Mouse (Mus musculus): ENCODE data around the gene Larp4. TPM values are rescaled to one million over a fixed set of nuclear protein-coding genes. Genes with fewer than 3 reads are reported as not detected.

The Larp4 gene
- total RNA-seq, 1 experiment, result 283 TPM

GRCm38 (mm10) chr15:99993100-99993499 lies 23.2 kb downstream of the Larp4 start:
- Histone ChIP-seq H3K4me3 (ENCODE audit: insufficient read depth in 1 of 2, low read depth in 1 of 2, low read length in 2 of 2, poor library complexity in 1 of 2, severe bottlenecking in 1 of 2) (no peak overlapping the region), H3K36me3 (ENCODE audit: control insufficient read depth, insufficient read depth, low read length, poor library complexity, severe bottlenecking) (peaks cover 12% of the 10 kb centered on the region), H3K4me1 (ENCODE audit: control insufficient read depth in 2 of 2, insufficient read depth in 2 of 2, low read length in 2 of 2, poor library complexity in 1 of 2) (no peaks in the 10 kb centered on the region), H3K27ac (ENCODE audit: insufficient read depth, low read depth, low read length, poor library complexity, severe bottlenecking) (no peak overlapping the region), H3K9me3 (ENCODE audit: control insufficient read depth, insufficient read depth, low read depth, low read length) (no peaks in the 10 kb centered on the region), H3K9ac (ENCODE audit: insufficient read depth, low read depth, low read length, poor library complexity, severe bottlenecking) (no peak overlapping the region)
- no peak for DNase-seq (ENCODE audit: low read depth, low spot score)
- TF ChIP-seq HCFC1 (IDR thresholded peaks at IDR 0.05; ENCODE audit: borderline replicate concordance, insufficient read depth, low read length) (no peak), ZNF384 (IDR thresholded peaks at IDR 0.05; ENCODE audit: low read depth, low read length) (no peak), CHD2 (IDR thresholded peaks at IDR 0.05; ENCODE audit: low read depth, low read length) (no peak), ZC3H11A (IDR thresholded peaks at IDR 0.05; ENCODE audit: borderline replicate concordance, low read depth, low read length) (no peak), MAFK (IDR thresholded peaks at IDR 0.05; ENCODE audit: insufficient read depth, low read depth, low read length) (no peak)
- in situ Hi-C loops (cut with MboI; ENCODE audit: low sequenced_read_pairs in 2 of 2, unreplicated experiment in 2 of 2), result no loop called here

- Histone ChIP-seq H3K9me3 (ENCODE audit: control insufficient read depth, insufficient read depth, low read depth, low read length) (no peaks in the 10 kb centered on the region), H3K4me1 (ENCODE audit: control insufficient read depth in 2 of 2, insufficient read depth in 2 of 2, low read length in 2 of 2, poor library complexity in 1 of 2) (no peaks in the 10 kb centered on the region), H3K9ac (ENCODE audit: insufficient read depth, low read depth, low read length, poor library complexity, severe bottlenecking) (no peak overlapping the region), H3K27ac (ENCODE audit: insufficient read depth, low read depth, low read length, poor library complexity, severe bottlenecking) (no peak overlapping the region), H3K36me3 (ENCODE audit: control insufficient read depth, insufficient read depth, low read length, poor library complexity, severe bottlenecking) (peaks cover 14% of the 10 kb centered on the region), H3K4me3 (ENCODE audit: insufficient read depth in 1 of 2, low read depth in 1 of 2, low read length in 2 of 2, poor library complexity in 1 of 2, severe bottlenecking in 1 of 2) (no peak overlapping the region)
- DNase-seq (ENCODE audit: low read depth, low spot score), result no peak
- peak; percentile 69; the same call in 1 of the 2 replicates for TF ChIP-seq ZNF384 (IDR thresholded peaks at IDR 0.05; ENCODE audit: low read depth, low read length)
- no peak for TF ChIP-seq CHD2 (IDR thresholded peaks at IDR 0.05; ENCODE audit: low read depth, low read length)
- in situ Hi-C loops (cut with MboI; ENCODE audit: low sequenced_read_pairs in 2 of 2, unreplicated experiment in 2 of 2), result no loop called here
These were observed 27.4 kb downstream of the Larp4 start for GRCm38 (mm10) chr15:99997114-99997804.

- TF ChIP-seq ZC3H11A (IDR thresholded peaks at IDR 0.05; ENCODE audit: borderline replicate concordance, low read depth, low read length) (no peak), HCFC1 (IDR thresholded peaks at IDR 0.05; ENCODE audit: borderline replicate concordance, insufficient read depth, low read length) (no peak), ZNF384 (IDR thresholded peaks at IDR 0.05; ENCODE audit: low read depth, low read length) (no peak), MAFK (IDR thresholded peaks at IDR 0.05; ENCODE audit: insufficient read depth, low read depth, low read length) (no peak), CHD2 (IDR thresholded peaks at IDR 0.05; ENCODE audit: low read depth, low read length) (no peak)
- no peak for DNase-seq (ENCODE audit: low read depth, low spot score)
- in situ Hi-C loops (cut with MboI; ENCODE audit: low sequenced_read_pairs in 2 of 2, unreplicated experiment in 2 of 2), result no loop called here
These were observed 29.5 kb downstream of the Larp4 start for GRCm38 (mm10) chr15:99999390-99999789.

GRCm38 (mm10) chr15:100004677-100005273 lies 34.9 kb downstream of the Larp4 start:
- H3K4me1 ChIP-seq (ENCODE audit: control insufficient read depth in 2 of 2, insufficient read depth in 2 of 2, low read length in 2 of 2, poor library complexity in 1 of 2), result no peaks in the 10 kb centered on the region
- no peak overlapping the region for H3K27ac ChIP-seq (ENCODE audit: insufficient read depth, low read depth, low read length, poor library complexity, severe bottlenecking)
- peaks cover 40% of the 10 kb centered on the region for H3K36me3 ChIP-seq (ENCODE audit: control insufficient read depth, insufficient read depth, low read length, poor library complexity, severe bottlenecking)
- H3K9me3 ChIP-seq (ENCODE audit: control insufficient read depth, insufficient read depth, low read depth, low read length), result no peaks in the 10 kb centered on the region
- TF ChIP-seq CHD2 (IDR thresholded peaks at IDR 0.05; ENCODE audit: low read depth, low read length) (no peak), HCFC1 (IDR thresholded peaks at IDR 0.05; ENCODE audit: borderline replicate concordance, insufficient read depth, low read length) (no peak), MAFK (IDR thresholded peaks at IDR 0.05; ENCODE audit: insufficient read depth, low read depth, low read length) (no peak), ZC3H11A (IDR thresholded peaks at IDR 0.05; ENCODE audit: borderline replicate concordance, low read depth, low read length) (no peak), ZNF384 (IDR thresholded peaks at IDR 0.05; ENCODE audit: low read depth, low read length) (no peak)
- DNase-seq (ENCODE audit: low read depth, low spot score), result no peak
- no peak overlapping the region for H3K4me3 ChIP-seq (ENCODE audit: insufficient read depth in 1 of 2, low read depth in 1 of 2, low read length in 2 of 2, poor library complexity in 1 of 2, severe bottlenecking in 1 of 2)
- in situ Hi-C loops (cut with MboI; ENCODE audit: low sequenced_read_pairs in 2 of 2, unreplicated experiment in 2 of 2), result no loop called here
- H3K9ac ChIP-seq (ENCODE audit: insufficient read depth, low read depth, low read length, poor library complexity, severe bottlenecking), result no peak overlapping the region

More at GRCm38 (mm10) chr15:99999390-99999789, 29.5 kb downstream of the Larp4 start:
- peaks cover 27% of the 10 kb centered on the region for H3K36me3 ChIP-seq (ENCODE audit: control insufficient read depth, insufficient read depth, low read length, poor library complexity, severe bottlenecking)
- H3K9ac ChIP-seq (ENCODE audit: insufficient read depth, low read depth, low read length, poor library complexity, severe bottlenecking), result no peak overlapping the region
- no peak overlapping the region for H3K27ac ChIP-seq (ENCODE audit: insufficient read depth, low read depth, low read length, poor library complexity, severe bottlenecking)
- no peak overlapping the region for H3K4me3 ChIP-seq (ENCODE audit: insufficient read depth in 1 of 2, low read depth in 1 of 2, low read length in 2 of 2, poor library complexity in 1 of 2, severe bottlenecking in 1 of 2)
- no peaks in the 10 kb centered on the region for H3K4me1 ChIP-seq (ENCODE audit: control insufficient read depth in 2 of 2, insufficient read depth in 2 of 2, low read length in 2 of 2, poor library complexity in 1 of 2)
- no peaks in the 10 kb centered on the region for H3K9me3 ChIP-seq (ENCODE audit: control insufficient read depth, insufficient read depth, low read depth, low read length)

All from ES-E14 (cell line).